Mouse (Mus musculus): Measurements from ENCODE around the gene Sh3bp4. TPM values are rescaled to one million over a fixed set of nuclear protein-coding genes. Genes with fewer than 3 reads are reported as not detected.

Gene Sh3bp4
- polyA plus RNA-seq, 1 experiment: 40.2 TPM

GRCm38 (mm10) chr1:89117062-89117461, 46.8 kb downstream of the Sh3bp4 start:
- H3K4me3 ChIP-seq (replicated peaks; ENCODE audit: extremely low read depth, low read depth, low read length): no peak overlapping the region
- DNase-seq: no peak
- peaks cover 38% of the 10 kb centered on the region for H3K4me1 ChIP-seq (ENCODE audit: control insufficient read depth, insufficient read depth, low read length)
- TF ChIP-seq CTCF (IDR thresholded peaks at IDR 0.05; ENCODE audit: insufficient read depth, low read length) (no peak), POLR2A (IDR thresholded peaks at IDR 0.05; ENCODE audit: borderline replicate concordance, extremely low read depth, low read depth, low read length) (no peak)
- WGBS: 85% methylated on average over 5 of the region's 5 CpGs

- TF ChIP-seq POLR2A (IDR thresholded peaks at IDR 0.05; ENCODE audit: borderline replicate concordance, extremely low read depth, low read depth, low read length): no peak
- TF ChIP-seq CTCF (IDR thresholded peaks at IDR 0.05; ENCODE audit: insufficient read depth, low read length): no peak
- Histone ChIP-seq H3K4me1 (ENCODE audit: control insufficient read depth, insufficient read depth, low read length) (peaks cover 47% of the 10 kb centered on the region), H3K4me3 (replicated peaks; ENCODE audit: extremely low read depth, low read depth, low read length) (no peak overlapping the region)
- peak; percentile 26 for DNase-seq
- WGBS: 61% methylated on average over 3 of the region's 3 CpGs
Measured at GRCm38 (mm10) chr1:89118076-89118475, 47.9 kb downstream of the Sh3bp4 start.

GRCm38 (mm10) chr1:89118836-89119235, 48.6 kb downstream of the Sh3bp4 start:
- 76% methylated on average over 5 of the region's 5 CpGs for WGBS
- Histone ChIP-seq H3K4me3 (replicated peaks; ENCODE audit: extremely low read depth, low read depth, low read length) (no peak overlapping the region), H3K4me1 (ENCODE audit: control insufficient read depth, insufficient read depth, low read length) (peaks cover 54% of the 10 kb centered on the region)
- TF ChIP-seq POLR2A (IDR thresholded peaks at IDR 0.05; ENCODE audit: borderline replicate concordance, extremely low read depth, low read depth, low read length): no peak
- TF ChIP-seq CTCF (IDR thresholded peaks at IDR 0.05; ENCODE audit: insufficient read depth, low read length): 0 out of 2 replicates have a peak, but pooled peaks have one; percentile 1
- DNase-seq: no peak

DNA sequence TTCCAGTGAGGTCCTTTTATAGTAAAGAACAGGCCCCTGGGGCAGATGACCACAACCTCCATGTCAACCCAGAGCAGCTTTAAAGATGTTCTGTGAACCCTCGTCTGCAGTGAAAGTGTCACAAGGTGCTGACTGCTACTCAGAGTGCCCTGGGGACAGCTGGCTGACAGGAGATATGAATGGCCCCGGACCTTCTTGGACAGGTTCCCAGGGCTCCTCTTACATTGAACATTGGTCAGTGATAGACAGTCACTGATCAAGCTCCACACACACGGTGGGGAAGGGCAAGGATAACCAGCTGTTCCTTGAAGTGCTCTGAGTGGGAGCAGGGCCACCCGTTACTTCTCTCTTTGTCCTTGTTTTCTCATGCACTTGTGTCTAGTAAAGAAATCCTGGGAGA, 50.1 kb downstream of the Sh3bp4 start:
- TF ChIP-seq CTCF (IDR thresholded peaks at IDR 0.05; ENCODE audit: insufficient read depth, low read length) (no peak), POLR2A (IDR thresholded peaks at IDR 0.05; ENCODE audit: borderline replicate concordance, extremely low read depth, low read depth, low read length) (no peak)

DNA sequence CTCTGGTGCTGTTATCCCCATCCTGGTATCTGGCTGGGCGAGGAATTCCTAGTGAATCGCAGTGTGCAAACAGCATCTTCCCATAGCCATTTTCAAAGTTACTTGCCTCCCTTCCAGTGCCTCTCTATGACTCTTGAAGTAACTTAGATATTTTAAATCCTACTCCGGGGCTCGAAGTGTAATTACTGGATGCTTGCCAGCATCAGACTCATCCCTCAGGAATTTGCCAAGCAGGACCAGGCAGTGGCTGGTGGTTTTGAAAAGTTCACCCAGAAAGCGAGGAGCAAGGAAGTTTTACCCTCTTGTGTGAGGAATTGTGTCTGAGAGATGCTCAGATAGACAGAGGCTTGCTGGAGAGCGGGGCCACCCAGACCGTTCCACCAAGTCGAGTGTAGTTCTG, 51.3 kb downstream of the Sh3bp4 start:
- WGBS: 37% methylated on average over 8 of the region's 8 CpGs
- DNase-seq: peak; percentile 53
- no peak for TF ChIP-seq CTCF (IDR thresholded peaks at IDR 0.05; ENCODE audit: insufficient read depth, low read length)
- no peak for TF ChIP-seq POLR2A (IDR thresholded peaks at IDR 0.05; ENCODE audit: borderline replicate concordance, extremely low read depth, low read depth, low read length)
- Histone ChIP-seq H3K4me1 (ENCODE audit: control insufficient read depth, insufficient read depth, low read length) (peaks cover 58% of the 10 kb centered on the region), H3K4me3 (replicated peaks; ENCODE audit: extremely low read depth, low read depth, low read length) (no peak overlapping the region)

More for the DNA sequence above, 50.1 kb downstream of the Sh3bp4 start:
- no peak for DNase-seq
- Histone ChIP-seq H3K4me1 (ENCODE audit: control insufficient read depth, insufficient read depth, low read length) (peaks cover 58% of the 10 kb centered on the region), H3K4me3 (replicated peaks; ENCODE audit: extremely low read depth, low read depth, low read length) (no peak overlapping the region)
- WGBS: 33% methylated on average over 4 of the region's 4 CpGs

DNA sequence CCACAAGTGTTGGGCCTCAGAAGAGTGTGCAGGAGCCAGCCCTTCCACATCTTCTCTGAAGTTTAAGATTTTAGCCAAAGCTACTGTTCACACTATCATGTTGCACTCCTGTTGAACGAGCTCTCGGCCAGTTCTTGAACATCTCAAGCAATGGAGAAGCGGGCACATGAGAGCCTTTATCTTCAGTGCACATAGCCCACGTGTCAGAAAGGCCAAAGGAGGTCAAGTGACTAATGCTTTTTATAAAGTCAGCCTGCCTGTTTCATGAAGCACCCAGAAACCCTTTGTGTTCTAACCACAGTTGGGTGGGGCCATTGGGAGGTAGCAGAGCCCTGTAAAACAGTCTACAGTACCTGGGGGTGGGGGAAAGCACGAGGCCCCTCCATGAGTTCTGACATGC, 52.2 kb downstream of the Sh3bp4 start:
- H3K4me1 ChIP-seq (ENCODE audit: control insufficient read depth, insufficient read depth, low read length): peaks cover 54% of the 10 kb centered on the region
- no peak for TF ChIP-seq CTCF (IDR thresholded peaks at IDR 0.05; ENCODE audit: insufficient read depth, low read length)
- no peak for TF ChIP-seq POLR2A (IDR thresholded peaks at IDR 0.05; ENCODE audit: borderline replicate concordance, extremely low read depth, low read depth, low read length)
- DNase-seq: peak; percentile 57
- WGBS: 66% methylated on average over 5 of the region's 5 CpGs
- H3K4me3 ChIP-seq (replicated peaks; ENCODE audit: extremely low read depth, low read depth, low read length): no peak overlapping the region

DNA sequence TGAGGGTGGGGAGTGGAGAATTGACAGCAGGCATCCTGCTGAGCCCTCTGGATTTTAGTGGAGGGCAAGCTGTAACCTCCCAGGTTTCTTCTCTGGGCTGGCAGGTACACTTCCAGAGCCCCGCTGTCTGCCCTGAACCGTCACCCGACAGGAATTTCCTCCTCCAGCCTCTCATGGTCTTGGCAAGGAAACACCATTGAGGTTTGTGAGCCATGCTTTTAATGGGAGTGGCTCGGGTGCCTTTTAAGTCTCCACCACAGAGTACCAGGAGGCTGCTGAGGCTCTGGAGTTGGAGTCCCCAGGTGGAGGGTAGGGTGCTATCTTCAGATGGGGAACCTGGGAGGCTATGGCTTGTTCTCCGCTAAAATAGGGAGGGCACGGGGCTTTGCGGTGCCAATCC, 53.9 kb downstream of the Sh3bp4 start:
- peak; percentile 69 for DNase-seq
- H3K4me1 ChIP-seq (ENCODE audit: control insufficient read depth, insufficient read depth, low read length): peaks cover 43% of the 10 kb centered on the region
- TF ChIP-seq POLR2A (IDR thresholded peaks at IDR 0.05; ENCODE audit: borderline replicate concordance, extremely low read depth, low read depth, low read length) (no peak), CTCF (IDR thresholded peaks at IDR 0.05; ENCODE audit: insufficient read depth, low read length) (no peak)
- H3K4me3 ChIP-seq (replicated peaks; ENCODE audit: extremely low read depth, low read depth, low read length): no peak overlapping the region
- 45% methylated on average over 7 of the region's 7 CpGs for WGBS

DNA sequence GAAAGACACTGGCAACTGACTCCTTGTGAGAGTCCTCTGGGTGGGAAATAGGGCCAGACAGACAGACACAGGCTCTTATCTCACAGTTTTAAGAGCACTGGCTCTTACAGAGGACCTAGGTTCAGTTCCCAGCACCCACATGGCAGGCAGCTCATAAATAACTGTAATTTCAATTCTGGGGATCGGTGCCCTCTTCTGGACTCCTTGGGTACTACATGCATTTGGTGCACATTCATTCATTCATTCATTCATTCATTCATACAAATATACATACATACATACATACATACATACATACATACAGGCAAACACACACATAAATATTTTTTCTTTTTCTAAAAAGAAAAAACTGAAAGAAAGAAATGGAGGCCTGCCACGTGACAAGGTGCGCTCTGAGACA, 56.9 kb downstream of the Sh3bp4 start:
- WGBS: over 99% methylated on average over 3 of the region's 3 CpGs
- no peak for TF ChIP-seq CTCF (IDR thresholded peaks at IDR 0.05; ENCODE audit: insufficient read depth, low read length)
- no peak for TF ChIP-seq POLR2A (IDR thresholded peaks at IDR 0.05; ENCODE audit: borderline replicate concordance, extremely low read depth, low read depth, low read length)
- DNase-seq: no peak
- Histone ChIP-seq H3K4me3 (replicated peaks; ENCODE audit: extremely low read depth, low read depth, low read length) (no peak overlapping the region), H3K4me1 (ENCODE audit: control insufficient read depth, insufficient read depth, low read length) (peaks cover 37% of the 10 kb centered on the region)

- Histone ChIP-seq H3K4me1 (ENCODE audit: control insufficient read depth, insufficient read depth, low read length) (peaks cover 27% of the 10 kb centered on the region), H3K4me3 (replicated peaks; ENCODE audit: extremely low read depth, low read depth, low read length) (no peak overlapping the region)
- 84% methylated on average over 6 of the region's 6 CpGs for WGBS
- DNase-seq: no peak
- no peak for TF ChIP-seq POLR2A (IDR thresholded peaks at IDR 0.05; ENCODE audit: borderline replicate concordance, extremely low read depth, low read depth, low read length)
- no peak for TF ChIP-seq CTCF (IDR thresholded peaks at IDR 0.05; ENCODE audit: insufficient read depth, low read length)
Measured at GRCm38 (mm10) chr1:89130429-89130828, 60.2 kb downstream of the Sh3bp4 start.

DNA sequence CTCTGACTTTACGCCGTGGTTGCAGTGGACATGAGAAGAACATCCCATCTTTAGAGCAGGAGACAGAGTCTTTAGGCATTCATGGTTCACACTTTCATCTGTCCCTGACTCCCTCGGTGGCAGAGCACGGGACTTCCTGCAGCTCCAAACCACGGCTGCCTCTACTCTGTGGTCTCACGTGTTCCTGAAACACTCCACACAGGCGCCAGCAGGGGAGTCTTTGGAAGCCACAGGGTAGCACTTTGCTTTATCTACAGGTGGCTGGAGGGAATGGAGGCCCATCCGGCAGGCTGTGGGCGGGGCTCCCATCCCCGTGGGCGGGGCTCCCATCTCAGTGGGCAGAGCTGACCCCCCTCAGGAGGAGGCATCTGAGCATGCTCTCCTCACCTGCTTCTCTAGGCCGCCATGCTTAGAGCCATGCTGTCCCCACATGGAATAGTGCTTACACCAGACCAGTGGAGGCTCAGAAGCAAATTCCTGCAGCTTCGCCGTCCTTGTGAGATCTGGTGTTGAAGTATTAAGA, 60.9 kb downstream of the Sh3bp4 start:
- TF ChIP-seq CTCF (IDR thresholded peaks at IDR 0.05; ENCODE audit: insufficient read depth, low read length): no peak
- no peak for TF ChIP-seq POLR2A (IDR thresholded peaks at IDR 0.05; ENCODE audit: borderline replicate concordance, extremely low read depth, low read depth, low read length)
- WGBS: 64% methylated on average over 14 of the region's 14 CpGs
- no peak overlapping the region for H3K4me3 ChIP-seq (replicated peaks; ENCODE audit: extremely low read depth, low read depth, low read length)
- DNase-seq: no peak
- H3K4me1 ChIP-seq (ENCODE audit: control insufficient read depth, insufficient read depth, low read length): peaks cover 30% of the 10 kb centered on the region
